8 mouse cellular contexts compared by ENCODE assay signal in the genomic region with DNA sequence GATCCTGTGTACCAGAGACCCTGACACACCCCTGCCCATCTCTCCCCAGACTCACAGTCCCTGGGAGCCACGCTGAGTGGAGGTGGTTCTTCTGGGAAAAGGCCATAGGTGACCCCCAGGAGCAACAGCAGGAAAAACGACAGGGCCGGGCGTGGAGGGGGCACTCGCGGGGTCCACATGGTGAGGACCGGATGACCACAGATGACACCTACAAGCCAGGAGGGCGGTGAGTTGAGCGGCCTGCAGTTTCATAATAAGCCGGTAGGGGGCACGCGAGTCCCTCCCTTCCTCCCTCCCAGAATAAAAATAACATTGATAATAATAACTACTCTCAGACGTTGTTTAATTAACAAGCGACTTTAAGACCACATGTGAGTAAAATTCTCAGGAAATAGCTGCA. TPM values are rescaled to one million over a fixed set of nuclear protein-coding genes. Genes with fewer than 3 reads are reported as not detected.
DNase-seq lines count a peak whose midpoint lies in the region; ATAC-seq and TF ChIP-seq lines count a peak whose summit lies in the region.

No protein-coding gene starts in this region.

- TF ChIP-seq CTCF in ES-Bruce4 (IDR thresholded peaks at IDR 0.05; ENCODE audit: low read depth, low read length), result peak; percentile 69
- TF ChIP-seq CTCF in heart, postnatal 0 days (IDR thresholded peaks at IDR 0.05; ENCODE audit: low read depth), result peak; percentile 75
- peak; percentile 90 for TF ChIP-seq CTCF in liver, adult 2 months (IDR thresholded peaks at IDR 0.05; ENCODE audit: low read depth, low read length)
- TF ChIP-seq CTCF in midbrain, postnatal 0 days (IDR thresholded peaks at IDR 0.05), result peak; percentile 85

- DNase-seq in hindbrain, embryonic 11.5 days (ENCODE audit: low spot score), result peak; percentile 82
- DNase-seq in cerebellum, postnatal 10 days, result peak; percentile 82 to 89
- peak; percentile 67 for DNase-seq in heart, postnatal 0 days (ENCODE audit: low spot score)
- DNase-seq in liver, adult 2 months (ENCODE audit: extremely low read depth, low read depth, low spot score), result no peak
- DNase-seq in midbrain, postnatal 0 days (ENCODE audit: low spot score), result no peak
- DNase-seq in thymus, postnatal 36 days, result peak; percentile 59 to 60

- no peaks in the 10 kb centered on the region for H3K9me3 ChIP-seq in hindbrain, embryonic 11.5 days (ENCODE audit: control insufficient read depth, low read length)
- no peaks in the 10 kb centered on the region for H3K9me3 ChIP-seq in hindbrain, embryonic 12.5 days (replicated peaks)
- H3K9me3 ChIP-seq in ES-Bruce4 (replicated peaks; ENCODE audit: control insufficient read depth, insufficient read depth, low read length, poor library complexity, severe bottlenecking), result no peaks in the 10 kb centered on the region
- 0 out of 2 replicates have a peak, but pooled peaks cover 5% of the 10 kb centered on the region for H3K9me3 ChIP-seq in heart, postnatal 0 days (replicated peaks; ENCODE audit: control insufficient read depth, low read length)
- H3K9me3 ChIP-seq in midbrain, postnatal 0 days (ENCODE audit: low read length), result no peaks in the 10 kb centered on the region

- TF ChIP-seq EP300 in ES-Bruce4 (IDR thresholded peaks at IDR 0.05; ENCODE audit: insufficient read depth, low read depth, low read length), result no peak
- no peak for TF ChIP-seq EP300 in heart, postnatal 0 days (IDR thresholded peaks at IDR 0.05; ENCODE audit: low read depth)

- no peaks in the 10 kb centered on the region for H3K79me2 ChIP-seq in liver, adult 2 months (ENCODE audit: control insufficient read depth, insufficient read depth, low read length)

- no peak overlapping the region for H3K9ac ChIP-seq in hindbrain, embryonic 11.5 days (ENCODE audit: low read depth, low read length)
- no peak overlapping the region for H3K9ac ChIP-seq in hindbrain, embryonic 12.5 days
- H3K9ac ChIP-seq in ES-Bruce4 (ENCODE audit: low read depth, poor library complexity, severe bottlenecking), result no peak overlapping the region
- H3K9ac ChIP-seq in heart, postnatal 0 days (replicated peaks; ENCODE audit: low read depth, low read length), result no peak overlapping the region
- no peak overlapping the region for H3K9ac ChIP-seq in liver, adult 2 months (ENCODE audit: low read depth, low read length)
- H3K9ac ChIP-seq in midbrain, postnatal 0 days (replicated peaks; ENCODE audit: low read length, poor library complexity, severe bottlenecking), result no peak overlapping the region

- 4% methylated on average over 14 of the region's 14 CpGs for WGBS in hindbrain, embryonic 11.5 days
- WGBS in hindbrain, embryonic 12.5 days, result 4% methylated on average over 14 of the region's 14 CpGs
- WGBS in heart, postnatal 0 days, result 4% methylated on average over 14 of the region's 14 CpGs
- 6% methylated on average over 14 of the region's 14 CpGs for WGBS in liver, adult 2 months
- 5% methylated on average over 14 of the region's 14 CpGs for WGBS in midbrain, postnatal 0 days

- no peak overlapping the region for H3K4me3 ChIP-seq in hindbrain, embryonic 11.5 days (ENCODE audit: low read depth, low read length)
- no peak overlapping the region for H3K4me3 ChIP-seq in hindbrain, embryonic 12.5 days
- H3K4me3 ChIP-seq in ES-Bruce4 (ENCODE audit: low read depth, low read length), result no peak overlapping the region
- H3K4me3 ChIP-seq in heart, postnatal 0 days (ENCODE audit: low read depth, low read length), result peak overlapping the region; percentile 1; the same call in 1 of the 2 replicates
- H3K4me3 ChIP-seq in liver, adult 2 months (ENCODE audit: insufficient read depth, low read depth, low read length), result no peak overlapping the region
- no peak overlapping the region for H3K4me3 ChIP-seq in midbrain, postnatal 0 days (ENCODE audit: low read depth, low read length)

- ATAC-seq in hindbrain, embryonic 11.5 days (ENCODE audit: low FRiP score), result no peak
- ATAC-seq in hindbrain, embryonic 12.5 days (ENCODE audit: low FRiP score), result no peak
- ATAC-seq in heart, postnatal 0 days (ENCODE audit: insufficient read depth, low read depth), result no peak
- no peak for ATAC-seq in midbrain, postnatal 0 days (ENCODE audit: low FRiP score)

- no peak overlapping the region for H3K27ac ChIP-seq in hindbrain, embryonic 11.5 days (ENCODE audit: low read depth, low read length)
- no peak overlapping the region for H3K27ac ChIP-seq in hindbrain, embryonic 12.5 days
- no peak overlapping the region for H3K27ac ChIP-seq in ES-Bruce4 (ENCODE audit: insufficient read depth, low read length)
- no peak overlapping the region for H3K27ac ChIP-seq in heart, postnatal 0 days (ENCODE audit: low read depth)
- no peak overlapping the region for H3K27ac ChIP-seq in liver, adult 2 months (replicated peaks; ENCODE audit: insufficient read depth, low read depth, low read length)
- H3K27ac ChIP-seq in midbrain, postnatal 0 days (ENCODE audit: low read depth, low read length), result no peak overlapping the region

- H3K4me2 ChIP-seq in hindbrain, embryonic 11.5 days (replicated peaks; ENCODE audit: low read depth, low read length), result no peak overlapping the region
- no peak overlapping the region for H3K4me2 ChIP-seq in hindbrain, embryonic 12.5 days (replicated peaks)
- H3K4me2 ChIP-seq in heart, postnatal 0 days (ENCODE audit: low read depth, low read length), result peak overlapping the region; percentile 29; the same call in 1 of the 2 replicates
- no peak overlapping the region for H3K4me2 ChIP-seq in midbrain, postnatal 0 days (ENCODE audit: low read depth, low read length, poor library complexity, severe bottlenecking)

- H3K27me3 ChIP-seq in hindbrain, embryonic 11.5 days (ENCODE audit: control insufficient read depth, insufficient read depth, low read length), result no peaks in the 10 kb centered on the region
- peaks cover 21% of the 10 kb centered on the region for H3K27me3 ChIP-seq in hindbrain, embryonic 12.5 days
- no peaks in the 10 kb centered on the region for H3K27me3 ChIP-seq in ES-Bruce4 (ENCODE audit: control insufficient read depth, insufficient read depth, low read length, poor library complexity, severe bottlenecking)
- 0 out of 2 replicates have a peak, but pooled peaks cover 6% of the 10 kb centered on the region for H3K27me3 ChIP-seq in heart, postnatal 0 days (ENCODE audit: control insufficient read depth, insufficient read depth, low read length)
- H3K27me3 ChIP-seq in liver, adult 2 months (ENCODE audit: control insufficient read depth, insufficient read depth, low read length), result no peaks in the 10 kb centered on the region
- H3K27me3 ChIP-seq in midbrain, postnatal 0 days (ENCODE audit: insufficient read depth, low read length), result no peaks in the 10 kb centered on the region

- no peaks in the 10 kb centered on the region; the same call in 1 of the 2 replicates for H3K36me3 ChIP-seq in hindbrain, embryonic 11.5 days (ENCODE audit: control insufficient read depth, insufficient read depth, low read length)
- peaks cover 20% of the 10 kb centered on the region for H3K36me3 ChIP-seq in hindbrain, embryonic 12.5 days
- H3K36me3 ChIP-seq in ES-Bruce4 (ENCODE audit: control insufficient read depth, insufficient read depth, low read length, poor library complexity, severe bottlenecking), result no peaks in the 10 kb centered on the region
- H3K36me3 ChIP-seq in heart, postnatal 0 days (replicated peaks; ENCODE audit: control insufficient read depth, insufficient read depth, low read length), result no peaks in the 10 kb centered on the region
- no peaks in the 10 kb centered on the region for H3K36me3 ChIP-seq in liver, adult 2 months (ENCODE audit: control insufficient read depth, insufficient read depth, low read length)
- H3K36me3 ChIP-seq in midbrain, postnatal 0 days (ENCODE audit: insufficient read depth, low read length), result peaks cover 39% of the 10 kb centered on the region

- 0 out of 2 replicates have a peak, but pooled peaks cover 2% of the 10 kb centered on the region for H3K4me1 ChIP-seq in hindbrain, embryonic 11.5 days (replicated peaks; ENCODE audit: control insufficient read depth, insufficient read depth, low read length)
- H3K4me1 ChIP-seq in hindbrain, embryonic 12.5 days, result peaks cover 26% of the 10 kb centered on the region
- no peaks in the 10 kb centered on the region for H3K4me1 ChIP-seq in ES-Bruce4 (ENCODE audit: control insufficient read depth, insufficient read depth, low read length)
- peaks cover 10% of the 10 kb centered on the region; the same call in 1 of the 2 replicates for H3K4me1 ChIP-seq in heart, postnatal 0 days (ENCODE audit: control insufficient read depth, insufficient read depth)
- H3K4me1 ChIP-seq in liver, adult 2 months (ENCODE audit: control insufficient read depth, insufficient read depth, low read length), result peaks cover 5% of the 10 kb centered on the region; the same call in 1 of the 2 replicates
- 0 out of 2 replicates have a peak, but pooled peaks cover 3% of the 10 kb centered on the region for H3K4me1 ChIP-seq in midbrain, postnatal 0 days (ENCODE audit: insufficient read depth, low read length)

- TF ChIP-seq POLR2A in ES-Bruce4 (IDR thresholded peaks at IDR 0.05; ENCODE audit: insufficient read depth, low read length), result no peak
- TF ChIP-seq POLR2A in liver, adult 2 months (IDR thresholded peaks at IDR 0.05; ENCODE audit: extremely low read depth, insufficient read depth, low read length), result no peak

RNA-seq across cellular contexts. Expression of gene Sema6b, which starts 7.5 kb away (rescaled TPM):
- 2.5 and 2.6 TPM in 2 replicates for polyA plus RNA-seq in hindbrain, embryonic 11.5 days (2014; fragmentation: Nextera tagmentation; extraction: Ambion mirVana)
- 9.6 and 11.2 TPM in 2 replicates for polyA plus RNA-seq in hindbrain, embryonic 12.5 days (2016; fragmentation: Nextera tagmentation; extraction: Ambion mirVana)
- polyA plus RNA-seq in ES-Bruce4 (2011; ENCODE audit: insufficient read depth, insufficient read length, low read depth, missing spikeins), result 2.1 and 2.5 TPM in 2 replicates
- 7.9 and 10.4 TPM in 2 replicates for total RNA-seq in heart, postnatal 0 days (2014; rRNA removed; ENCODE audit: low replicate concordance)
- 0.81 and 0.93 TPM in 2 replicates for polyA plus RNA-seq in heart, postnatal 0 days (2015; fragmentation: Nextera tagmentation; extraction: Ambion mirVana)
- total RNA-seq in liver, adult 2 months (2014; rRNA removed), result 1.3 TPM in 2 replicates
- polyA plus RNA-seq in liver, adult 2 months (2012; rRNA removed), result 2.7 and 3.9 TPM in 2 replicates
- 90.5 and 106 TPM in 2 replicates for total RNA-seq in midbrain, postnatal 0 days (2014; rRNA removed)
- polyA plus RNA-seq in midbrain, postnatal 0 days (2015; fragmentation: Nextera tagmentation; extraction: Ambion mirVana), result 15.6 and 17.4 TPM in 2 replicates

RNA-seq across cellular contexts. Expression of gene Lrg1, which starts 10.9 kb away (rescaled TPM):
- 0.21 TPM in 1 of 2 replicates, not detected in the other for polyA plus RNA-seq in hindbrain, embryonic 11.5 days (2014; fragmentation: Nextera tagmentation; extraction: Ambion mirVana)
- polyA plus RNA-seq in hindbrain, embryonic 12.5 days (2016; fragmentation: Nextera tagmentation; extraction: Ambion mirVana), result 0.25 and 0.27 TPM in 2 replicates
- polyA plus RNA-seq in ES-Bruce4 (2011; ENCODE audit: insufficient read depth, insufficient read length, low read depth, missing spikeins), result not detected in 2 replicates
- total RNA-seq in heart, postnatal 0 days (2014; rRNA removed; ENCODE audit: low replicate concordance), result 4.5 and 5.1 TPM in 2 replicates
- polyA plus RNA-seq in heart, postnatal 0 days (2015; fragmentation: Nextera tagmentation; extraction: Ambion mirVana), result 9.0 and 10.0 TPM in 2 replicates
- 90.0 and 116 TPM in 2 replicates for total RNA-seq in liver, adult 2 months (2014; rRNA removed)
- polyA plus RNA-seq in liver, adult 2 months (2012; rRNA removed), result 543 and 600 TPM in 2 replicates
- total RNA-seq in midbrain, postnatal 0 days (2014; rRNA removed), result 0.47 and 0.49 TPM in 2 replicates
- polyA plus RNA-seq in midbrain, postnatal 0 days (2015; fragmentation: Nextera tagmentation; extraction: Ambion mirVana), result 0.43 and 0.66 TPM in 2 replicates

RNA-seq across cellular contexts. Expression of gene Plin5, which starts 15.3 kb away (rescaled TPM):
- polyA plus RNA-seq in hindbrain, embryonic 11.5 days (2014; fragmentation: Nextera tagmentation; extraction: Ambion mirVana), result 0.20 and 0.28 TPM in 2 replicates
- 0.42 and 0.62 TPM in 2 replicates for polyA plus RNA-seq in hindbrain, embryonic 12.5 days (2016; fragmentation: Nextera tagmentation; extraction: Ambion mirVana)
- polyA plus RNA-seq in ES-Bruce4 (2011; ENCODE audit: insufficient read depth, insufficient read length, low read depth, missing spikeins), result 0.90 and 1.0 TPM in 2 replicates
- total RNA-seq in heart, postnatal 0 days (2014; rRNA removed; ENCODE audit: low replicate concordance), result 23.3 and 58.8 TPM in 2 replicates
- polyA plus RNA-seq in heart, postnatal 0 days (2015; fragmentation: Nextera tagmentation; extraction: Ambion mirVana), result 55.7 and 58.3 TPM in 2 replicates
- total RNA-seq in liver, adult 2 months (2014; rRNA removed), result 19.2 and 24.6 TPM in 2 replicates
- 42.7 and 58.2 TPM in 2 replicates for polyA plus RNA-seq in liver, adult 2 months (2012; rRNA removed)
- total RNA-seq in midbrain, postnatal 0 days (2014; rRNA removed), result 4.3 and 4.5 TPM in 2 replicates
- 4.8 and 5.9 TPM in 2 replicates for polyA plus RNA-seq in midbrain, postnatal 0 days (2015; fragmentation: Nextera tagmentation; extraction: Ambion mirVana)

RNA-seq across cellular contexts. Expression of gene Plin4, which starts 23.1 kb away (rescaled TPM):
- 0.07 and 0.09 TPM in 2 replicates for polyA plus RNA-seq in hindbrain, embryonic 11.5 days (2014; fragmentation: Nextera tagmentation; extraction: Ambion mirVana)
- 0.06 and 0.09 TPM in 2 replicates for polyA plus RNA-seq in hindbrain, embryonic 12.5 days (2016; fragmentation: Nextera tagmentation; extraction: Ambion mirVana)
- polyA plus RNA-seq in ES-Bruce4 (2011; ENCODE audit: insufficient read depth, insufficient read length, low read depth, missing spikeins), result 0.21 and 0.35 TPM in 2 replicates
- 47.4 and 88.5 TPM in 2 replicates for total RNA-seq in heart, postnatal 0 days (2014; rRNA removed; ENCODE audit: low replicate concordance)
- polyA plus RNA-seq in heart, postnatal 0 days (2015; fragmentation: Nextera tagmentation; extraction: Ambion mirVana), result 5.9 and 9.4 TPM in 2 replicates
- total RNA-seq in liver, adult 2 months (2014; rRNA removed), result 2.1 and 2.3 TPM in 2 replicates
- 1.8 and 2.8 TPM in 2 replicates for polyA plus RNA-seq in liver, adult 2 months (2012; rRNA removed)
- total RNA-seq in midbrain, postnatal 0 days (2014; rRNA removed), result 0.42 and 0.55 TPM in 2 replicates
- polyA plus RNA-seq in midbrain, postnatal 0 days (2015; fragmentation: Nextera tagmentation; extraction: Ambion mirVana), result 0.04 and 0.05 TPM in 2 replicates

RNA-seq across cellular contexts. Expression of gene Tnfaip8l1, which starts 29.6 kb away (rescaled TPM):
- 8.5 and 9.9 TPM in 2 replicates for polyA plus RNA-seq in hindbrain, embryonic 11.5 days (2014; fragmentation: Nextera tagmentation; extraction: Ambion mirVana)
- polyA plus RNA-seq in hindbrain, embryonic 12.5 days (2016; fragmentation: Nextera tagmentation; extraction: Ambion mirVana), result 8.4 and 8.9 TPM in 2 replicates
- polyA plus RNA-seq in ES-Bruce4 (2011; ENCODE audit: insufficient read depth, insufficient read length, low read depth, missing spikeins), result 1.8 and 2.5 TPM in 2 replicates
- total RNA-seq in heart, postnatal 0 days (2014; rRNA removed; ENCODE audit: low replicate concordance), result 3.4 and 16.5 TPM in 2 replicates
- 4.9 and 5.6 TPM in 2 replicates for polyA plus RNA-seq in heart, postnatal 0 days (2015; fragmentation: Nextera tagmentation; extraction: Ambion mirVana)
- 16.2 and 20.9 TPM in 2 replicates for total RNA-seq in liver, adult 2 months (2014; rRNA removed)
- 21.8 and 25.5 TPM in 2 replicates for polyA plus RNA-seq in liver, adult 2 months (2012; rRNA removed)
- total RNA-seq in midbrain, postnatal 0 days (2014; rRNA removed), result 15.1 and 17.9 TPM in 2 replicates
- polyA plus RNA-seq in midbrain, postnatal 0 days (2015; fragmentation: Nextera tagmentation; extraction: Ambion mirVana), result 8.4 and 9.9 TPM in 2 replicates

Comparison
In these comparisons a context has a peak if more than half of its experiments do, and no peak if none do; other contexts are left out.
1. DNase-seq: peak in hindbrain, embryonic 11.5 days (single experiment), cerebellum, postnatal 10 days (2 of 2), heart, postnatal 0 days (single experiment) and thymus, postnatal 36 days (2 of 2); none in liver, adult 2 months (single experiment) and midbrain, postnatal 0 days (single experiment).
2. RNA of gene Lrg1, which starts 10.9 kb away (polyA plus RNA-seq): 543 to 600 TPM in liver, adult 2 months; 9.0 to 10.0 TPM in heart, postnatal 0 days, 0.43 to 0.66 TPM in midbrain, postnatal 0 days, 0.25 to 0.27 TPM in hindbrain, embryonic 12.5 days, 0.21 TPM in hindbrain, embryonic 11.5 days and not detected in ES-Bruce4; every median in the first group is over 10 times any median in the second.
3. Peak in every context shown above with its lines, with median percentiles within 50 percentile points of each other: CTCF ChIP-seq.